Mouse (Mus musculus): Measurements from ENCODE around the gene Ice2.

DNA sequence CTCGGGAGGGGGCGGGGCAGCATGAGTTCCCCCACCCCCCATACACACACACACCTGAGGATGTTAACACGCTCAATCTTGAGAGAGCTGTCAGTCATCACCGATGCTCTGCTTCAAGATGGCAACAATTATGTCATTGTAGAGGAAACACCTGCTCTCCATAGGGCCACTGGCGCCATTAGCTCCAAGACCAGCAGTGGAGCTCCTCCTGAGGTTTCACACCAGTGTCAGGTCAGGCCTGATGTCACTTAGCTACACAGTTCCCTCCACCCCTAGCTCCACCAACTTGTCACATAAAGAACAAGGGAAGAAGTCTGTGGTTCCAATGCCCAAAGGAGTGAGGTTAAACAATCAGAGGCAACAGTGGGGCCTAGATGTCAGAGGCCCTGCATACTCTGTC lies 3.5 kb upstream of the Ice2 start:
- TF ChIP-seq GATA1 (IDR thresholded peaks at IDR 0.05; ENCODE audit: borderline replicate concordance, low read length), result no peak
- TF ChIP-seq CTCF (IDR thresholded peaks at IDR 0.05; ENCODE audit: low read depth, low read length), result no peak
- no peak for TF ChIP-seq TAL1 (conservative IDR thresholded peaks at IDR 0.05; ENCODE audit: low read depth, low read length)
- TF ChIP-seq POLR2AphosphoS5 (IDR thresholded peaks at IDR 0.05; ENCODE audit: insufficient replicate concordance, low read depth, low read length), result no peak
- TF ChIP-seq GATA2 (IDR thresholded peaks at IDR 0.05; ENCODE audit: borderline replicate concordance, low read depth, low read length), result no peak
